Mouse (Mus musculus): ENCODE results near the gene Gpr1. TPM values are rescaled to one million over a fixed set of nuclear protein-coding genes. Genes with fewer than 3 reads are reported as not detected.

The Gpr1 gene
- polyA plus RNA-seq, 1 experiment, result 0.06 TPM

GRCm38 (mm10) chr1:63225890-63226289 lies 11.5 kb upstream of the Gpr1 start:
- TF ChIP-seq CTCF (IDR thresholded peaks at IDR 0.05; ENCODE audit: extremely low read depth, insufficient read depth, insufficient read length, insufficient replicate concordance) (no peak), POLR2A (IDR thresholded peaks at IDR 0.05; ENCODE audit: low read depth, low read length) (no peak)
- WGBS, result 47% methylated on average over 7 of the region's 7 CpGs
- Histone ChIP-seq H3K36me3 (ENCODE audit: control insufficient read depth, insufficient read depth, low read length) (no peaks in the 10 kb centered on the region), H3K27ac (ENCODE audit: insufficient read depth, low read length) (no peak overlapping the region), H3K4me3 (ENCODE audit: extremely low read depth, insufficient read depth, insufficient read length) (no peak overlapping the region), H3K27me3 (ENCODE audit: control insufficient read depth, insufficient read depth, low read length) (no peaks in the 10 kb centered on the region), H3K4me1 (ENCODE audit: control insufficient read depth, insufficient read depth, insufficient read length) (no peaks in the 10 kb centered on the region)
- DNase-seq (ENCODE audit: low read depth in 1 of 2, low spot score in 2 of 2), result no peak

- Histone ChIP-seq H3K4me1 (ENCODE audit: control insufficient read depth, insufficient read depth, insufficient read length) (no peaks in the 10 kb centered on the region), H3K27ac (ENCODE audit: insufficient read depth, low read length) (no peak overlapping the region), H3K4me3 (ENCODE audit: extremely low read depth, insufficient read depth, insufficient read length) (no peak overlapping the region), H3K36me3 (ENCODE audit: control insufficient read depth, insufficient read depth, low read length) (no peaks in the 10 kb centered on the region), H3K27me3 (ENCODE audit: control insufficient read depth, insufficient read depth, low read length) (no peaks in the 10 kb centered on the region)
- 76% methylated on average over 4 of the region's 4 CpGs for WGBS
- no peak for DNase-seq (ENCODE audit: low read depth in 1 of 2, low spot score in 2 of 2)
- TF ChIP-seq POLR2A (IDR thresholded peaks at IDR 0.05; ENCODE audit: low read depth, low read length) (no peak), CTCF (IDR thresholded peaks at IDR 0.05; ENCODE audit: extremely low read depth, insufficient read depth, insufficient read length, insufficient replicate concordance) (no peak)
Measured at GRCm38 (mm10) chr1:63225009-63225408, 10.7 kb upstream of the Gpr1 start.

GRCm38 (mm10) chr1:63219277-63219676 lies 4.9 kb upstream of the Gpr1 start:
- H3K36me3 ChIP-seq (ENCODE audit: control insufficient read depth, insufficient read depth, low read length), result no peaks in the 10 kb centered on the region
- TF ChIP-seq POLR2A (IDR thresholded peaks at IDR 0.05; ENCODE audit: low read depth, low read length) (no peak), CTCF (IDR thresholded peaks at IDR 0.05; ENCODE audit: extremely low read depth, insufficient read depth, insufficient read length, insufficient replicate concordance) (no peak)
- no peaks in the 10 kb centered on the region for H3K4me1 ChIP-seq (ENCODE audit: control insufficient read depth, insufficient read depth, insufficient read length)
- no peaks in the 10 kb centered on the region for H3K27me3 ChIP-seq (ENCODE audit: control insufficient read depth, insufficient read depth, low read length)
- no peak for DNase-seq (ENCODE audit: low read depth in 1 of 2, low spot score in 2 of 2)
- H3K27ac ChIP-seq (ENCODE audit: insufficient read depth, low read length), result no peak overlapping the region
- no peak overlapping the region for H3K4me3 ChIP-seq (ENCODE audit: extremely low read depth, insufficient read depth, insufficient read length)
- WGBS, result 97% methylated on average over 4 of the region's 4 CpGs

- WGBS, result 61% methylated on average over 7 of the region's 7 CpGs
- DNase-seq (ENCODE audit: low read depth in 1 of 2, low spot score in 2 of 2), result no peak
- H3K27me3 ChIP-seq (ENCODE audit: control insufficient read depth, insufficient read depth, low read length), result no peaks in the 10 kb centered on the region
- H3K36me3 ChIP-seq (ENCODE audit: control insufficient read depth, insufficient read depth, low read length), result no peaks in the 10 kb centered on the region
- no peak overlapping the region for H3K4me3 ChIP-seq (ENCODE audit: extremely low read depth, insufficient read depth, insufficient read length)
- TF ChIP-seq POLR2A (IDR thresholded peaks at IDR 0.05; ENCODE audit: low read depth, low read length), result no peak
- TF ChIP-seq CTCF (IDR thresholded peaks at IDR 0.05; ENCODE audit: extremely low read depth, insufficient read depth, insufficient read length, insufficient replicate concordance), result no peak
- no peaks in the 10 kb centered on the region for H3K4me1 ChIP-seq (ENCODE audit: control insufficient read depth, insufficient read depth, insufficient read length)
- no peak overlapping the region for H3K27ac ChIP-seq (ENCODE audit: insufficient read depth, low read length)
Measured at GRCm38 (mm10) chr1:63214631-63215030, 288 bp upstream of the Gpr1 start.

GRCm38 (mm10) chr1:63213478-63214270 lies 669 bp downstream of the Gpr1 start:
- no peak overlapping the region for H3K27ac ChIP-seq (ENCODE audit: insufficient read depth, low read length)
- DNase-seq (ENCODE audit: low read depth in 1 of 2, low spot score in 2 of 2), result no peak
- no peaks in the 10 kb centered on the region for H3K4me1 ChIP-seq (ENCODE audit: control insufficient read depth, insufficient read depth, insufficient read length)
- H3K27me3 ChIP-seq (ENCODE audit: control insufficient read depth, insufficient read depth, low read length), result no peaks in the 10 kb centered on the region
- no peak overlapping the region for H3K4me3 ChIP-seq (ENCODE audit: extremely low read depth, insufficient read depth, insufficient read length)
- 45% methylated on average over 22 of the region's 22 CpGs for WGBS
- TF ChIP-seq CTCF (IDR thresholded peaks at IDR 0.05; ENCODE audit: extremely low read depth, insufficient read depth, insufficient read length, insufficient replicate concordance) (no peak), POLR2A (IDR thresholded peaks at IDR 0.05; ENCODE audit: low read depth, low read length) (no peak)
- H3K36me3 ChIP-seq (ENCODE audit: control insufficient read depth, insufficient read depth, low read length), result no peaks in the 10 kb centered on the region

- Histone ChIP-seq H3K36me3 (ENCODE audit: control insufficient read depth, insufficient read depth, low read length) (no peaks in the 10 kb centered on the region), H3K4me1 (ENCODE audit: control insufficient read depth, insufficient read depth, insufficient read length) (no peaks in the 10 kb centered on the region), H3K4me3 (ENCODE audit: extremely low read depth, insufficient read depth, insufficient read length) (no peak overlapping the region), H3K27me3 (ENCODE audit: control insufficient read depth, insufficient read depth, low read length) (no peaks in the 10 kb centered on the region), H3K27ac (ENCODE audit: insufficient read depth, low read length) (no peak overlapping the region)
- WGBS, result 70% methylated on average over 6 of the region's 6 CpGs
- no peak for DNase-seq (ENCODE audit: low read depth in 1 of 2, low spot score in 2 of 2)
- no peak for TF ChIP-seq CTCF (IDR thresholded peaks at IDR 0.05; ENCODE audit: extremely low read depth, insufficient read depth, insufficient read length, insufficient replicate concordance)
- TF ChIP-seq POLR2A (IDR thresholded peaks at IDR 0.05; ENCODE audit: low read depth, low read length), result no peak
Measured at GRCm38 (mm10) chr1:63209861-63210529, 4.3 kb downstream of the Gpr1 start.

GRCm38 (mm10) chr1:63207607-63208006 lies 6.7 kb downstream of the Gpr1 start:
- no peaks in the 10 kb centered on the region for H3K27me3 ChIP-seq (ENCODE audit: control insufficient read depth, insufficient read depth, low read length)
- no peak overlapping the region for H3K4me3 ChIP-seq (ENCODE audit: extremely low read depth, insufficient read depth, insufficient read length)
- TF ChIP-seq POLR2A (IDR thresholded peaks at IDR 0.05; ENCODE audit: low read depth, low read length), result no peak
- TF ChIP-seq CTCF (IDR thresholded peaks at IDR 0.05; ENCODE audit: extremely low read depth, insufficient read depth, insufficient read length, insufficient replicate concordance), result no peak
- DNase-seq (ENCODE audit: low read depth in 1 of 2, low spot score in 2 of 2), result no peak
- H3K36me3 ChIP-seq (ENCODE audit: control insufficient read depth, insufficient read depth, low read length), result no peaks in the 10 kb centered on the region
- WGBS, result 85% methylated on average over 3 of the region's 3 CpGs
- H3K27ac ChIP-seq (ENCODE audit: insufficient read depth, low read length), result no peak overlapping the region
- no peaks in the 10 kb centered on the region for H3K4me1 ChIP-seq (ENCODE audit: control insufficient read depth, insufficient read depth, insufficient read length)

Data from spleen, adult 2 months (tissue).